Mouse (Mus musculus): ENCODE results near the gene Cep57l1.

DNA sequence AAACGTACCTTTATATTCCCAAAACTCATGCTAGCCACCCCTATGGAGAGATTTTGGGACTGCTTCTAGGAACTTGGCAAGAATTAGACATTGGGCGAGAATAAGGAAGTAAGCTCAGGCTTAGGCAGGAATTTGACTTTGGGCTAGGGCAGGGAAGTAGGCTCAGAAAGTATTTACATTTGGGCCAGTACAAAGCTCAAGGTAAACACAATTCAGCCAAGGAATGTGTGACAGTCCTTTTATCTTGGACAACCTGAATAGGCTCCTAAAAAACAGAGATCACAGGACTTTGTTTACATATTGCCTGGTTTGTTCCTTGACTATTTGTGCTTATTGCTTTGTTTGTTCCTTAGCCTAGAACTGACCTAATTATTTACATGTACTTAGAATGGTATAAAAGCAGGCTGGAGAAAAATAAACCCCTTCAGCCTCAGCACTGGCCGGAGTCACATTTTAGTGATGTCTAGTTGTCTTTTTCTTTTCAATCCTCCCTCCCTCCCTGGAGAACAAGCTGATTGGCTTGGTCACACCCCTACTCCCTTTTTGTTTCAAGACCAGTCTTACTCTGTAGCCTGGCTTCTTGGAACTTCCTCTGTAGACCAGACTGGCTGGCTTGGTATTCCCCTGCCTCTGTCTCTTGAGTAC, 45.8 kb downstream of the Cep57l1 start:
- TF ChIP-seq CTCF (IDR thresholded peaks at IDR 0.05; ENCODE audit: low read depth) (no peak), EP300 (IDR thresholded peaks at IDR 0.05; ENCODE audit: low read depth) (no peak)
